Mouse (Mus musculus): ENCODE results near the gene Olfr944. TPM values are rescaled to one million over a fixed set of nuclear protein-coding genes. Genes with fewer than 3 reads are reported as not detected.

Olfr944 gene
- polyA plus RNA-seq (2012; rRNA removed): not detected in 2 replicates

GRCm38 (mm10) chr9:39201620-39202019 is at the start of gene Olfr944:
Olfr944 (plus strand) TSS chr9:39201920.

GRCm38 (mm10) chr9:39166004-39166403 is 35.7 kb upstream of the Olfr944 start, which contains the start of gene Olfr943:
Olfr943 (plus strand) TSS chr9:39166304.

DNA sequence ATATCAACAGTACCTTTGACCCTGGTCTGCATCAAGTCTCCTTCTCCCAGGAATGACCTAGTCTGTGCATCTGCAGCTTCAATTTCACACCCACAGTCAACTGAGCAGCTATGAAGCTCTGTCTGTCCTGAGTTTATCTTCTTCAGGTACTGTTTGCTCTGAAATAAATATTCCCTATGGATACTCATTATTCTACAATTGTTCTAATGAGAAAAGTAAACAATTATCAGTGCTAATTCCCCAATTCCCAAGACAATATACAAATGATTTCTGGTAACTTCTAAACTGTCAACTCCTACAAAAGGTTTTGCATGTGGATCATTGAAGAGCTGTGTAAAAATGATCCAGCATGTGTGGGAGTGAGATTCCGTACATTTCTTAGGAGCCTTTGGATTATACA is 48.2 kb downstream of the Olfr944 start, which contains the start of gene Olfr1537:
Gene Olfr1537, minus strand, starts transcription at position 101 of the 400 bp plus-strand sequence.

Other genes with a start within 250 kb of the Olfr944 start
- gene Olfr933, start 229.6 kb upstream of the Olfr944 start, polyA plus RNA-seq (2012; rRNA removed): not detected in 2 replicates
- not detected in 2 replicates for gene Olfr934, start 213.6 kb upstream of the Olfr944 start, polyA plus RNA-seq (2012; rRNA removed)
- gene Olfr935, start 202.2 kb upstream of the Olfr944 start, polyA plus RNA-seq (2012; rRNA removed): not detected in 2 replicates
- not detected in 2 replicates for gene Olfr146, start 178.5 kb upstream of the Olfr944 start, polyA plus RNA-seq (2012; rRNA removed)
- gene Olfr937, start 137.0 kb upstream of the Olfr944 start, polyA plus RNA-seq (2012; rRNA removed): not detected in 2 replicates
- gene Olfr938, start 123.0 kb upstream of the Olfr944 start, polyA plus RNA-seq (2012; rRNA removed): not detected in 2 replicates
- not detected in 2 replicates for gene Olfr27, start 73.8 kb upstream of the Olfr944 start, polyA plus RNA-seq (2012; rRNA removed)
- gene Olfr943, start 35.6 kb upstream of the Olfr944 start, polyA plus RNA-seq (2012; rRNA removed): not detected in 2 replicates
- not detected in 2 replicates for gene Olfr1537, start 48.1 kb downstream of the Olfr944 start, polyA plus RNA-seq (2012; rRNA removed)
- not detected in 2 replicates for gene Olfr945, start 74.9 kb downstream of the Olfr944 start, polyA plus RNA-seq (2012; rRNA removed)
- not detected in 2 replicates for gene Olfr948, start 124.1 kb downstream of the Olfr944 start, polyA plus RNA-seq (2012; rRNA removed)
- gene Olfr951, start 185.5 kb downstream of the Olfr944 start, polyA plus RNA-seq (2012; rRNA removed): not detected in 2 replicates
- gene Olfr952, start 225.2 kb downstream of the Olfr944 start, polyA plus RNA-seq (2012; rRNA removed): not detected in 2 replicates